ENCODE assay signal across 23 mouse cellular contexts in genomic region chr9:75285363-75285762, GRCm38 (mm10). TPM values are rescaled to one million over a fixed set of nuclear protein-coding genes. Genes with fewer than 3 reads are reported as not detected.
DNase-seq lines count a peak whose midpoint lies in the region; ATAC-seq and TF ChIP-seq lines count a peak whose summit lies in the region.
"Had no signal": no experiment of that assay in that cellular context is flagged by ENCODE, and none has a peak within 500 bp of the region (broad histone marks: within the 10 kb centered on the region; RNA-seq: fewer than 3 reads in every experiment).

No protein-coding gene starts in this region.

- no peaks in the 10 kb centered on the region for H3K4me1 ChIP-seq in liver, embryonic 14.5 days (replicated peaks; ENCODE audit: control insufficient read depth in 2 of 2, insufficient read depth in 2 of 2, low read length in 1 of 2)
- no peaks in the 10 kb centered on the region for H3K4me1 ChIP-seq in liver, embryonic 11.5 days (replicated peaks; ENCODE audit: control insufficient read depth, insufficient read depth, low read length)
- peaks cover 29% of the 10 kb centered on the region for H3K4me1 ChIP-seq in E14TG2a.4 (replicated peaks; ENCODE audit: low read depth, low read length)
- H3K4me1 ChIP-seq in forebrain, embryonic 14.5 days (ENCODE audit: control insufficient read depth, insufficient read depth, low read length): no peaks in the 10 kb centered on the region
- H3K4me1 ChIP-seq: embryonic facial prominence, embryonic 15.5 days; forebrain, embryonic 10.5 days; forebrain, embryonic 15.5 days; hindbrain, embryonic 15.5 days had no signal

- no peak for ATAC-seq in liver, embryonic 14.5 days (ENCODE audit: insufficient read depth)
- ATAC-seq in liver, embryonic 11.5 days (replicated peaks; ENCODE audit: low FRiP score): no peak
- no peak for ATAC-seq in forebrain, embryonic 14.5 days
- ATAC-seq: forebrain, embryonic 15.5 days; Patski had no signal

- H3K27ac ChIP-seq in gastrocnemius, adult 2 months: no peak overlapping the region
- no peak overlapping the region for H3K27ac ChIP-seq in liver, embryonic 14.5 days
- H3K27ac ChIP-seq in liver, embryonic 11.5 days (ENCODE audit: low read depth, low read length): no peak overlapping the region
- no peak overlapping the region for H3K27ac ChIP-seq in forebrain, embryonic 14.5 days (ENCODE audit: low read depth, low read length)
- H3K27ac ChIP-seq: embryonic facial prominence, embryonic 15.5 days; forebrain, embryonic 10.5 days; forebrain, embryonic 15.5 days; heart, embryonic 13.5 days; hindbrain, embryonic 15.5 days had no signal

- 59% methylated on average over 6 of the region's 6 CpGs for WGBS in liver, embryonic 14.5 days (ENCODE audit: insufficient replicate concordance)
- WGBS in liver, embryonic 11.5 days: 79% methylated on average over 6 of the region's 6 CpGs
- 82% methylated on average over 6 of the region's 6 CpGs for WGBS in forebrain, embryonic 14.5 days

- no peaks in the 10 kb centered on the region for H3K9me3 ChIP-seq in liver, embryonic 14.5 days (ENCODE audit: control insufficient read depth, low read length)
- no peaks in the 10 kb centered on the region for H3K9me3 ChIP-seq in liver, embryonic 11.5 days (ENCODE audit: control insufficient read depth, low read length)
- H3K9me3 ChIP-seq in E14TG2a.4 (ENCODE audit: low read length): no peaks in the 10 kb centered on the region
- no peaks in the 10 kb centered on the region for H3K9me3 ChIP-seq in forebrain, embryonic 14.5 days (replicated peaks; ENCODE audit: control insufficient read depth, low read length)
- H3K9me3 ChIP-seq: embryonic facial prominence, embryonic 15.5 days; forebrain, embryonic 10.5 days; forebrain, embryonic 15.5 days; heart, embryonic 13.5 days; hindbrain, embryonic 15.5 days had no signal

- no peak for DNase-seq in gastrocnemius, adult 2 months
- DNase-seq in gastrocnemius, postnatal 36 days: no peak
- DNase-seq in liver, embryonic 14.5 days (ENCODE audit: low read depth in 3 of 3, low spot score in 3 of 3): no peak
- no peak for DNase-seq in liver, embryonic 11.5 days (ENCODE audit: low spot score)
- peak; percentile 36 for DNase-seq in R1 (ENCODE audit: low read depth, low spot score)
- no peak for DNase-seq in spleen, adult 18-20 months
- DNase-seq in forebrain, embryonic 14.5 days (ENCODE audit: low spot score): no peak
- DNase-seq: adrenal gland, adult 8-10 months; adrenal gland, postnatal 36 days; cerebellum, adult 2 months; cerebellum, postnatal 14 days; embryo, embryonic 11 days; gastrocnemius, postnatal 10 days; heart, postnatal 36 days had no signal

- no peaks in the 10 kb centered on the region for H3K27me3 ChIP-seq in liver, embryonic 14.5 days (ENCODE audit: control insufficient read depth, insufficient read depth, low read length)
- H3K27me3 ChIP-seq in liver, embryonic 11.5 days (replicated peaks; ENCODE audit: control insufficient read depth, insufficient read depth, low read length): no peaks in the 10 kb centered on the region
- H3K27me3 ChIP-seq in E14TG2a.4 (ENCODE audit: insufficient read depth, low read length): peaks cover 7% of the 10 kb centered on the region
- H3K27me3 ChIP-seq in forebrain, embryonic 14.5 days (replicated peaks; ENCODE audit: control insufficient read depth, insufficient read depth, low read length): no peaks in the 10 kb centered on the region
- H3K27me3 ChIP-seq: CH12.LX; forebrain, embryonic 15.5 days; hindbrain, embryonic 15.5 days; Patski had no signal

- no peak overlapping the region for H3K9ac ChIP-seq in liver, embryonic 14.5 days (replicated peaks)
- no peak overlapping the region for H3K9ac ChIP-seq in liver, embryonic 11.5 days (ENCODE audit: low read depth, low read length)
- H3K9ac ChIP-seq in forebrain, embryonic 14.5 days (ENCODE audit: low read length): no peak overlapping the region
- H3K9ac ChIP-seq: embryonic facial prominence, embryonic 15.5 days; forebrain, embryonic 15.5 days; heart, embryonic 13.5 days; hindbrain, embryonic 15.5 days had no signal

- peak; percentile 12; the same call in 1 of the 2 replicates for TF ChIP-seq CTCF in gastrocnemius, adult 2 months (IDR thresholded peaks at IDR 0.05)
- TF ChIP-seq CTCF in liver, embryonic 14.5 days (IDR thresholded peaks at IDR 0.05; ENCODE audit: low read depth): 0 out of 2 replicates have a peak, but pooled peaks have one; percentile 14
- 0 out of 2 replicates have a peak, but pooled peaks have one; percentile 4 for TF ChIP-seq CTCF in E14TG2a.4 (conservative IDR thresholded peaks at IDR 0.05; ENCODE audit: low read length)

- H3K4me3 ChIP-seq in gastrocnemius, adult 2 months: no peak overlapping the region
- no peak overlapping the region for H3K4me3 ChIP-seq in liver, embryonic 14.5 days (ENCODE audit: insufficient read depth in 1 of 2, low read depth in 2 of 2, low read length in 2 of 2)
- no peak overlapping the region for H3K4me3 ChIP-seq in liver, embryonic 11.5 days (ENCODE audit: low read depth, low read length)
- no peak overlapping the region for H3K4me3 ChIP-seq in E14TG2a.4 (replicated peaks; ENCODE audit: low read length)
- H3K4me3 ChIP-seq in forebrain, embryonic 14.5 days (ENCODE audit: low read depth, low read length): no peak overlapping the region
- H3K4me3 ChIP-seq: embryonic facial prominence, embryonic 15.5 days; erythroblast, embryonic 14.5 days; forebrain, embryonic 10.5 days; forebrain, embryonic 15.5 days; heart, embryonic 13.5 days; hindbrain, embryonic 15.5 days had no signal

- H3K4me2 ChIP-seq in liver, embryonic 14.5 days (ENCODE audit: low read depth): no peak overlapping the region
- H3K4me2 ChIP-seq in liver, embryonic 11.5 days: no peak overlapping the region
- H3K4me2 ChIP-seq in forebrain, embryonic 14.5 days (ENCODE audit: low read length): no peak overlapping the region
- H3K4me2 ChIP-seq: embryonic facial prominence, embryonic 15.5 days; forebrain, embryonic 15.5 days; heart, embryonic 13.5 days; hindbrain, embryonic 15.5 days had no signal

- intact Hi-C loops in gastrocnemius, adult 2 months (cut with DNase I): loop anchor here (10.0 kb wide), 1 partner anchor 381 kb away; no protein-coding TSS in a partner anchor
- intact Hi-C loops in gastrocnemius, postnatal 36 days (cut with DNase I): loop anchor here (10.0 kb wide), 1 partner anchor 381 kb away; no protein-coding TSS in a partner anchor

- no peaks in the 10 kb centered on the region for H3K36me3 ChIP-seq in liver, embryonic 14.5 days (replicated peaks; ENCODE audit: control insufficient read depth, insufficient read depth, low read depth)
- no peaks in the 10 kb centered on the region for H3K36me3 ChIP-seq in liver, embryonic 11.5 days (ENCODE audit: control insufficient read depth, insufficient read depth, low read length)
- H3K36me3 ChIP-seq in E14TG2a.4 (ENCODE audit: insufficient read depth, low read length): no peaks in the 10 kb centered on the region
- H3K36me3 ChIP-seq in forebrain, embryonic 14.5 days (ENCODE audit: control insufficient read depth, insufficient read depth, low read length): no peaks in the 10 kb centered on the region
- H3K36me3 ChIP-seq: embryonic facial prominence, embryonic 15.5 days; forebrain, embryonic 10.5 days; forebrain, embryonic 15.5 days; heart, embryonic 13.5 days; hindbrain, embryonic 15.5 days had no signal

- TF ChIP-seq EP300 in liver, embryonic 14.5 days (IDR thresholded peaks at IDR 0.05; ENCODE audit: low read depth): no peak

RNA-seq across cellular contexts. Expression of gene Gnb5, which starts 20.7 kb away (rescaled TPM):
- 10 to 100 TPM in 1 of 2 experiments, 1 to 10 TPM in 1; 7.6 to 15.4 TPM for total RNA-seq in gastrocnemius, adult 2 months (2021)
- 10 to 100 TPM in 1 of 2 experiments, 1 to 10 TPM in 1; 8.7 to 14.8 TPM for total RNA-seq in gastrocnemius, postnatal 36 days (2021)
- 0.89 and 1.1 TPM in 2 replicates for polyA plus RNA-seq in liver, embryonic 14.5 days (2012; rRNA removed)
- polyA plus RNA-seq in liver, embryonic 14.5 days (2014; fragmentation: Nextera tagmentation; extraction: Ambion mirVana): 1.2 TPM in 2 replicates
- 8.6 and 9.2 TPM in 2 replicates for polyA plus RNA-seq in liver, embryonic 11.5 days (2014; fragmentation: Nextera tagmentation; extraction: Ambion mirVana)
- polyA plus RNA-seq in forebrain, embryonic 14.5 days (2014; fragmentation: Nextera tagmentation; extraction: Ambion mirVana): 53.2 and 57.5 TPM in 2 replicates
- polyA plus RNA-seq: erythroblast, embryonic 14.5 days had no signal

RNA-seq across cellular contexts. Expression of gene Myo5c, which starts 53.5 kb away (rescaled TPM):
- total RNA-seq in gastrocnemius, adult 2 months (2021): 10 to 100 TPM; 10.8 to 13.6 TPM
- total RNA-seq in gastrocnemius, postnatal 36 days (2021): 1 to 10 TPM; 7.3 to 9.9 TPM
- 0.52 and 0.93 TPM in 2 replicates for polyA plus RNA-seq in liver, embryonic 14.5 days (2012; rRNA removed)
- polyA plus RNA-seq in liver, embryonic 14.5 days (2014; fragmentation: Nextera tagmentation; extraction: Ambion mirVana): 0.41 and 0.51 TPM in 2 replicates
- polyA plus RNA-seq in liver, embryonic 11.5 days (2014; fragmentation: Nextera tagmentation; extraction: Ambion mirVana): 0.85 and 1.1 TPM in 2 replicates
- polyA plus RNA-seq in forebrain, embryonic 14.5 days (2014; fragmentation: Nextera tagmentation; extraction: Ambion mirVana): 0.10 and 0.14 TPM in 2 replicates
- polyA plus RNA-seq: erythroblast, embryonic 14.5 days had no signal
